8 mouse cellular contexts compared by ENCODE assay signal in genomic region chr9:63706152-63706733, GRCm38 (mm10). TPM values are rescaled to one million over a fixed set of nuclear protein-coding genes. Genes with fewer than 3 reads are reported as not detected.
DNase-seq lines count a peak whose midpoint lies in the region; ATAC-seq and TF ChIP-seq lines count a peak whose summit lies in the region.

No protein-coding gene starts in this region.

- ATAC-seq in forebrain, embryonic 11.5 days (replicated peaks; ENCODE audit: low FRiP score), result no peak
- ATAC-seq in embryonic facial prominence, embryonic 15.5 days (ENCODE audit: insufficient number of reproducible peaks, low FRiP score, low TSS enrichment, low read depth), result 0 out of 2 replicates have a peak, but pooled peaks have one; percentile 29
- peak; percentile 69 for ATAC-seq in heart, postnatal 0 days (ENCODE audit: insufficient read depth, low read depth)
- no peak for ATAC-seq in limb, embryonic 12.5 days (ENCODE audit: insufficient number of reproducible peaks, insufficient read depth, low FRiP score, low TSS enrichment, low read depth)
- no peak for ATAC-seq in midbrain, embryonic 13.5 days
- ATAC-seq in stomach, embryonic 16.5 days (ENCODE audit: insufficient read depth, low FRiP score), result no peak

- peaks cover 52% of the 10 kb centered on the region for H3K4me1 ChIP-seq in forebrain, embryonic 10.5 days
- peaks cover 4% of the 10 kb centered on the region; the same call in 1 of the 2 replicates for H3K4me1 ChIP-seq in forebrain, embryonic 11.5 days (replicated peaks; ENCODE audit: control insufficient read depth, insufficient read depth, low read length)
- peaks cover 59% of the 10 kb centered on the region for H3K4me1 ChIP-seq in embryonic facial prominence, embryonic 15.5 days
- H3K4me1 ChIP-seq in heart, postnatal 0 days (ENCODE audit: control insufficient read depth, insufficient read depth), result peaks cover 43% of the 10 kb centered on the region
- peaks cover 61% of the 10 kb centered on the region for H3K4me1 ChIP-seq in limb, embryonic 12.5 days (replicated peaks)
- peaks cover 23% of the 10 kb centered on the region for H3K4me1 ChIP-seq in midbrain, embryonic 13.5 days (replicated peaks)
- peaks cover 32% of the 10 kb centered on the region for H3K4me1 ChIP-seq in stomach, embryonic 16.5 days (ENCODE audit: control insufficient read depth, insufficient read depth, low read length)

- peaks cover 12% of the 10 kb centered on the region for H3K9me3 ChIP-seq in forebrain, embryonic 10.5 days
- H3K9me3 ChIP-seq in forebrain, embryonic 11.5 days (ENCODE audit: control insufficient read depth, low read length), result no peaks in the 10 kb centered on the region; the same call in 1 of the 2 replicates
- H3K9me3 ChIP-seq in embryonic facial prominence, embryonic 15.5 days (replicated peaks), result no peaks in the 10 kb centered on the region
- H3K9me3 ChIP-seq in heart, postnatal 0 days (replicated peaks; ENCODE audit: control insufficient read depth, low read length), result no peaks in the 10 kb centered on the region
- H3K9me3 ChIP-seq in limb, embryonic 12.5 days, result peaks cover 9% of the 10 kb centered on the region; the same call in 1 of the 2 replicates
- no peaks in the 10 kb centered on the region for H3K9me3 ChIP-seq in midbrain, embryonic 13.5 days
- no peaks in the 10 kb centered on the region for H3K9me3 ChIP-seq in stomach, embryonic 16.5 days (replicated peaks; ENCODE audit: control insufficient read depth, low read length)

- no peaks in the 10 kb centered on the region for H3K27me3 ChIP-seq in forebrain, embryonic 10.5 days (ENCODE audit: poor library complexity, severe bottlenecking)
- no peaks in the 10 kb centered on the region for H3K27me3 ChIP-seq in forebrain, embryonic 11.5 days (ENCODE audit: control insufficient read depth, insufficient read depth, low read length)
- no peaks in the 10 kb centered on the region for H3K27me3 ChIP-seq in embryonic facial prominence, embryonic 15.5 days
- no peaks in the 10 kb centered on the region for H3K27me3 ChIP-seq in heart, postnatal 0 days (ENCODE audit: control insufficient read depth, insufficient read depth, low read length)
- H3K27me3 ChIP-seq in limb, embryonic 12.5 days, result no peaks in the 10 kb centered on the region
- no peaks in the 10 kb centered on the region for H3K27me3 ChIP-seq in midbrain, embryonic 13.5 days
- no peaks in the 10 kb centered on the region for H3K27me3 ChIP-seq in stomach, embryonic 16.5 days (ENCODE audit: control insufficient read depth, insufficient read depth, low read length)

- no peak overlapping the region for H3K4me3 ChIP-seq in forebrain, embryonic 10.5 days
- no peak overlapping the region for H3K4me3 ChIP-seq in forebrain, embryonic 11.5 days (ENCODE audit: low read depth, low read length)
- H3K4me3 ChIP-seq in embryonic facial prominence, embryonic 15.5 days (replicated peaks), result no peak overlapping the region
- no peak overlapping the region for H3K4me3 ChIP-seq in heart, postnatal 0 days (ENCODE audit: low read depth, low read length)
- no peak overlapping the region for H3K4me3 ChIP-seq in limb, embryonic 12.5 days (replicated peaks)
- no peak overlapping the region for H3K4me3 ChIP-seq in midbrain, embryonic 13.5 days (replicated peaks)
- H3K4me3 ChIP-seq in stomach, embryonic 16.5 days (replicated peaks; ENCODE audit: low read length), result no peak overlapping the region

- WGBS in forebrain, embryonic 10.5 days, result 47% methylated on average over 9 of the region's 9 CpGs
- 43% methylated on average over 9 of the region's 9 CpGs for WGBS in forebrain, embryonic 11.5 days
- WGBS in embryonic facial prominence, embryonic 15.5 days, result 17% methylated on average over 9 of the region's 9 CpGs
- WGBS in heart, postnatal 0 days, result 6% methylated on average over 9 of the region's 9 CpGs
- WGBS in limb, embryonic 12.5 days, result 40% methylated on average over 9 of the region's 9 CpGs
- WGBS in midbrain, embryonic 13.5 days, result 27% methylated on average over 9 of the region's 9 CpGs
- 23% methylated on average over 9 of the region's 9 CpGs for WGBS in stomach, embryonic 16.5 days

- peak overlapping the region; percentile 72 for H3K27ac ChIP-seq in forebrain, embryonic 10.5 days
- H3K27ac ChIP-seq in forebrain, embryonic 11.5 days (ENCODE audit: low read depth, low read length), result no peak overlapping the region
- H3K27ac ChIP-seq in embryonic facial prominence, embryonic 15.5 days (replicated peaks), result peak overlapping the region; percentile 48
- H3K27ac ChIP-seq in heart, postnatal 0 days (ENCODE audit: low read depth), result peak overlapping the region; percentile 76
- peak overlapping the region; percentile 56; the same call in 1 of the 2 replicates for H3K27ac ChIP-seq in limb, embryonic 12.5 days
- peak overlapping the region; percentile 19; the same call in 1 of the 2 replicates for H3K27ac ChIP-seq in midbrain, embryonic 13.5 days
- peak overlapping the region; percentile 36; the same call in 1 of the 2 replicates for H3K27ac ChIP-seq in stomach, embryonic 16.5 days (ENCODE audit: low read length)

- H3K9ac ChIP-seq in forebrain, embryonic 11.5 days (ENCODE audit: low read length), result no peak overlapping the region
- H3K9ac ChIP-seq in embryonic facial prominence, embryonic 15.5 days, result no peak overlapping the region
- H3K9ac ChIP-seq in heart, postnatal 0 days (replicated peaks; ENCODE audit: low read depth, low read length), result peak overlapping the region; percentile 3; the same call in 1 of the 2 replicates
- H3K9ac ChIP-seq in limb, embryonic 12.5 days (replicated peaks), result no peak overlapping the region
- H3K9ac ChIP-seq in midbrain, embryonic 13.5 days (replicated peaks), result peak overlapping the region; percentile 41
- H3K9ac ChIP-seq in stomach, embryonic 16.5 days (ENCODE audit: low read length), result peak overlapping the region; percentile 17; the same call in 1 of the 2 replicates

- no peak for TF ChIP-seq EP300 in heart, postnatal 0 days (IDR thresholded peaks at IDR 0.05; ENCODE audit: low read depth)

- H3K4me2 ChIP-seq in forebrain, embryonic 11.5 days (ENCODE audit: low read depth, low read length, severe bottlenecking), result no peak overlapping the region
- no peak overlapping the region for H3K4me2 ChIP-seq in embryonic facial prominence, embryonic 15.5 days (replicated peaks)
- no peak overlapping the region; the same call in 1 of the 2 replicates for H3K4me2 ChIP-seq in heart, postnatal 0 days (ENCODE audit: low read depth, low read length)
- H3K4me2 ChIP-seq in limb, embryonic 12.5 days, result no peak overlapping the region
- no peak overlapping the region for H3K4me2 ChIP-seq in midbrain, embryonic 13.5 days (replicated peaks)
- H3K4me2 ChIP-seq in stomach, embryonic 16.5 days (ENCODE audit: low read depth, low read length), result no peak overlapping the region

- H3K36me3 ChIP-seq in forebrain, embryonic 10.5 days (replicated peaks), result peaks cover 54% of the 10 kb centered on the region
- 0 out of 2 replicates have a peak, but pooled peaks cover 3% of the 10 kb centered on the region for H3K36me3 ChIP-seq in forebrain, embryonic 11.5 days (ENCODE audit: control insufficient read depth, insufficient read depth, low read length)
- peaks cover 16% of the 10 kb centered on the region for H3K36me3 ChIP-seq in embryonic facial prominence, embryonic 15.5 days
- no peaks in the 10 kb centered on the region; the same call in 1 of the 2 replicates for H3K36me3 ChIP-seq in heart, postnatal 0 days (replicated peaks; ENCODE audit: control insufficient read depth, insufficient read depth, low read length)
- peaks cover 28% of the 10 kb centered on the region for H3K36me3 ChIP-seq in limb, embryonic 12.5 days
- H3K36me3 ChIP-seq in midbrain, embryonic 13.5 days, result peaks cover 5% of the 10 kb centered on the region; the same call in 1 of the 2 replicates
- 0 out of 2 replicates have a peak, but pooled peaks cover 4% of the 10 kb centered on the region for H3K36me3 ChIP-seq in stomach, embryonic 16.5 days (ENCODE audit: control insufficient read depth, insufficient read depth, low read length)

- no peak for TF ChIP-seq CTCF in heart, postnatal 0 days (IDR thresholded peaks at IDR 0.05; ENCODE audit: low read depth)

- DNase-seq in forebrain, embryonic 10.5 days (ENCODE audit: extremely low spot score, low spot score), result no peak
- no peak for DNase-seq in forebrain, embryonic 11.5 days (ENCODE audit: low spot score)
- peak; percentile 92 for DNase-seq in adrenal gland, adult 2 months
- peak; percentile 79 for DNase-seq in heart, postnatal 0 days (ENCODE audit: low spot score)

RNA-seq across cellular contexts. Expression of gene Smad3, which starts 51.6 kb away (rescaled TPM):
- polyA plus RNA-seq in forebrain, embryonic 10.5 days (2016; fragmentation: Nextera tagmentation; extraction: Ambion mirVana), result 22.1 and 25.5 TPM in 2 replicates
- polyA plus RNA-seq in forebrain, embryonic 11.5 days (2014; fragmentation: Nextera tagmentation; extraction: Ambion mirVana), result 16.6 and 17.9 TPM in 2 replicates
- total RNA-seq in adrenal gland, adult 2 months (2021), result 10 to 100 TPM; 30.4 to 33.7 TPM
- polyA plus RNA-seq in adrenal gland, adult 2 months (2012; rRNA removed), result 29.5 and 41.9 TPM in 2 replicates
- 23.5 and 25.4 TPM in 2 replicates for polyA plus RNA-seq in embryonic facial prominence, embryonic 15.5 days (2015; fragmentation: Nextera tagmentation; extraction: Ambion mirVana)
- total RNA-seq in heart, postnatal 0 days (2014; rRNA removed; ENCODE audit: low replicate concordance), result 25.9 and 30.2 TPM in 2 replicates
- 6.0 and 6.4 TPM in 2 replicates for polyA plus RNA-seq in heart, postnatal 0 days (2015; fragmentation: Nextera tagmentation; extraction: Ambion mirVana)
- 39.9 and 43.4 TPM in 2 replicates for polyA plus RNA-seq in limb, embryonic 12.5 days (2016; fragmentation: Nextera tagmentation; extraction: Ambion mirVana)
- polyA plus RNA-seq in midbrain, embryonic 13.5 days (2015; fragmentation: Nextera tagmentation; extraction: Ambion mirVana), result 10.1 and 11.6 TPM in 2 replicates
- 14.6 and 15.1 TPM in 2 replicates for polyA plus RNA-seq in stomach, embryonic 16.5 days (2015; fragmentation: Nextera tagmentation; extraction: Ambion mirVana)

Comparison
In these comparisons a context has a peak if more than half of its experiments do, and no peak if none do; other contexts are left out.
1. DNase-seq: peak in adrenal gland, adult 2 months (single experiment) and heart, postnatal 0 days (single experiment); none in forebrain, embryonic 10.5 days (single experiment) and forebrain, embryonic 11.5 days (single experiment).
2. ATAC-seq: peak in embryonic facial prominence, embryonic 15.5 days (single experiment) and heart, postnatal 0 days (single experiment); none in forebrain, embryonic 11.5 days (single experiment), limb, embryonic 12.5 days (single experiment), midbrain, embryonic 13.5 days (single experiment) and stomach, embryonic 16.5 days (single experiment).
3. H3K9ac ChIP-seq: peak in heart, postnatal 0 days (single experiment), midbrain, embryonic 13.5 days (single experiment) and stomach, embryonic 16.5 days (single experiment); none in forebrain, embryonic 11.5 days (single experiment), embryonic facial prominence, embryonic 15.5 days (single experiment) and limb, embryonic 12.5 days (single experiment).